Mouse (Mus musculus) E14TG2a.4 (cell line): ENCODE results near the gene Fgd3.

Experiments used
- CTCF ChIP-seq: conservative IDR thresholded peaks from 2 replicates; pipeline ENCODE4 v1.5.1; 2014; ENCODE audit warnings: low read length
- NANOG ChIP-seq: IDR thresholded peaks from 2 replicates; pipeline ENCODE4 v1.6.1; 2014; ENCODE audit warnings: borderline replicate concordance, low read length, mixed read lengths

DNA sequence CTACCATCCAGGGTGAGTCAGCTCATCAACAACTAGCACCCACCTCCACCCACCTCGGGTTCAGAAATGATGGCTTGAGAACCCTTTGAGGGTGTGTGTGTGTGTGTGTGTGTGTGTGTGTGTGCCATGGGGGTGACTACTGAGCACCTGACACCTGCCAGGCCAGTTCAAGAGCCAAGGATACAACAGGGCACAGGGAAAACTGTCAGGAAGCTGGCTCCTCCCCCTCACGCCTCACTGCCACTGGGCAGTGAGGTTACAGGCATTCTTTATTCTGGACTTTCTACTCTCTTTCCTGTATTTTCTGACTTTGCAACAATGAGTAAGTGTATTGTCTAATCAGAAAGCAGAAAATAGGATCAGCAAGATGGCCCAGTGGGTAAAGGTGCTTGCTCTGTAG is 70.5 kb downstream of the Fgd3 start:
- TF ChIP-seq CTCF (no peak), NANOG (no peak)
